Mouse (Mus musculus): ENCODE data around the gene Sp2.

GRCm38 (mm10) chr11:96968476-96968875 is 14.3 kb downstream of the Sp2 start:
- TF ChIP-seq POLR2A (IDR thresholded peaks at IDR 0.05; ENCODE audit: insufficient read depth, low read depth, low read length) (no peak), CTCF (IDR thresholded peaks at IDR 0.05; ENCODE audit: insufficient read depth, low read depth, low read length) (no peak)
